Mouse (Mus musculus): ENCODE measurements around the gene Skor1. TPM values are rescaled to one million over a fixed set of nuclear protein-coding genes. Genes with fewer than 3 reads are reported as not detected.
A peak's percentile ranks its signal among the peaks of the same experiment; 100 is the strongest.

Gene Skor1
- total RNA-seq (2021): under 1 TPM; 0.28 to 0.29 TPM
- long read RNA-seq, experiment 1: 0 reads
- long read RNA-seq, experiment 2: 0 reads

- no peak for DNase-seq (ENCODE audit: extremely low spot score in 1 of 2, low spot score in 2 of 2)
- no peak within 1 kb of the TSS for H3K27ac ChIP-seq
- intact Hi-C loops (cut with DNase I): loop anchor here (10.0 kb wide), 1 partner anchor 876 kb away; the partner anchor contains the start of gene Smad6
- H3K4me3 ChIP-seq: peak within 1 kb of the TSS; percentile 21
- TF ChIP-seq CTCF (IDR thresholded peaks at IDR 0.05): no peak
Observed at GRCm38 (mm10) chr9:63148410-63149371, at the start of gene Skor1. Gene Skor1, minus strand, starts transcription at chr9:63148961.

GRCm38 (mm10) chr9:63197252-63197651 lies 48.5 kb upstream of the Skor1 start:
- no peak overlapping the region for H3K4me3 ChIP-seq
- H3K27ac ChIP-seq: no peak overlapping the region
- DNase-seq (ENCODE audit: extremely low spot score in 1 of 2, low spot score in 2 of 2): no peak
- intact Hi-C loops (cut with DNase I): no loop called here
- TF ChIP-seq CTCF (IDR thresholded peaks at IDR 0.05): no peak

GRCm38 (mm10) chr9:63196114-63196682 lies 47.4 kb upstream of the Skor1 start:
- DNase-seq (ENCODE audit: extremely low spot score in 1 of 2, low spot score in 2 of 2): no peak
- Histone ChIP-seq H3K4me3 (no peak overlapping the region), H3K27ac (no peak overlapping the region)
- intact Hi-C loops (cut with DNase I): no loop called here
- TF ChIP-seq CTCF (IDR thresholded peaks at IDR 0.05): no peak

- intact Hi-C loops (cut with DNase I): no loop called here
- Histone ChIP-seq H3K4me3 (no peak overlapping the region), H3K27ac (no peak overlapping the region)
- no peak for TF ChIP-seq CTCF (IDR thresholded peaks at IDR 0.05)
- DNase-seq (ENCODE audit: extremely low spot score in 1 of 2, low spot score in 2 of 2): no peak
Observed at GRCm38 (mm10) chr9:63195523-63195922, 46.8 kb upstream of the Skor1 start.

- no peak for DNase-seq (ENCODE audit: extremely low spot score in 1 of 2, low spot score in 2 of 2)
- intact Hi-C loops (cut with DNase I): no loop called here
- H3K27ac ChIP-seq: no peak overlapping the region
- TF ChIP-seq CTCF (IDR thresholded peaks at IDR 0.05): no peak
- no peak overlapping the region for H3K4me3 ChIP-seq
Observed at GRCm38 (mm10) chr9:63194791-63195190, 46.0 kb upstream of the Skor1 start.

GRCm38 (mm10) chr9:63192809-63193208 lies 44.0 kb upstream of the Skor1 start:
- H3K4me3 ChIP-seq: no peak overlapping the region

GRCm38 (mm10) chr9:63187310-63187709 lies 38.5 kb upstream of the Skor1 start:
- intact Hi-C loops (cut with DNase I): no loop called here
- H3K27ac ChIP-seq: no peak overlapping the region
- TF ChIP-seq CTCF (IDR thresholded peaks at IDR 0.05): no peak
- DNase-seq (ENCODE audit: extremely low spot score in 1 of 2, low spot score in 2 of 2): no peak
- no peak overlapping the region for H3K4me3 ChIP-seq

More at GRCm38 (mm10) chr9:63192809-63193208, 44.0 kb upstream of the Skor1 start:
- TF ChIP-seq CTCF (IDR thresholded peaks at IDR 0.05): no peak
- DNase-seq (ENCODE audit: extremely low spot score in 1 of 2, low spot score in 2 of 2): no peak
- intact Hi-C loops (cut with DNase I): no loop called here
- H3K27ac ChIP-seq: no peak overlapping the region

- DNase-seq (ENCODE audit: extremely low spot score in 1 of 2, low spot score in 2 of 2): no peak
- no peak overlapping the region for H3K4me3 ChIP-seq
- intact Hi-C loops (cut with DNase I): no loop called here
- no peak for TF ChIP-seq CTCF (IDR thresholded peaks at IDR 0.05)
- no peak overlapping the region for H3K27ac ChIP-seq
Observed at GRCm38 (mm10) chr9:63185249-63185648, 36.5 kb upstream of the Skor1 start.

GRCm38 (mm10) chr9:63183864-63184263 lies 35.1 kb upstream of the Skor1 start:
- intact Hi-C loops (cut with DNase I): no loop called here
- TF ChIP-seq CTCF (IDR thresholded peaks at IDR 0.05): no peak

GRCm38 (mm10) chr9:63182306-63182960 lies 33.7 kb upstream of the Skor1 start:
- H3K27ac ChIP-seq: no peak overlapping the region
- no peak overlapping the region for H3K4me3 ChIP-seq
- no peak for DNase-seq (ENCODE audit: extremely low spot score in 1 of 2, low spot score in 2 of 2)
- no peak for TF ChIP-seq CTCF (IDR thresholded peaks at IDR 0.05)
- intact Hi-C loops (cut with DNase I): no loop called here

More at GRCm38 (mm10) chr9:63183864-63184263, 35.1 kb upstream of the Skor1 start:
- DNase-seq (ENCODE audit: extremely low spot score in 1 of 2, low spot score in 2 of 2): no peak
- Histone ChIP-seq H3K4me3 (no peak overlapping the region), H3K27ac (no peak overlapping the region)

- TF ChIP-seq CTCF (IDR thresholded peaks at IDR 0.05): no peak
- Histone ChIP-seq H3K4me3 (no peak overlapping the region), H3K27ac (no peak overlapping the region)
- intact Hi-C loops (cut with DNase I): no loop called here
- no peak for DNase-seq (ENCODE audit: extremely low spot score in 1 of 2, low spot score in 2 of 2)
Observed at GRCm38 (mm10) chr9:63181337-63182178, 32.8 kb upstream of the Skor1 start.

Data from left cerebral cortex, adult 2 months (tissue).